ENCODE assay signal across 8 mouse cellular contexts in genomic region chr2:30205629-30206357, GRCm38 (mm10). TPM values are rescaled to one million over a fixed set of nuclear protein-coding genes. Genes with fewer than 3 reads are reported as not detected.
DNase-seq lines count a peak whose midpoint lies in the region; ATAC-seq lines count a peak whose summit lies in the region.

Kyat1 (minus strand) TSS chr2:30205847.

- H3K4me1 ChIP-seq in forebrain, embryonic 14.5 days (ENCODE audit: control insufficient read depth, insufficient read depth, low read length): peaks cover 10% of the 10 kb centered on the region
- peaks cover 22% of the 10 kb centered on the region for H3K4me1 ChIP-seq in neural tube, embryonic 15.5 days

- no peaks in the 10 kb centered on the region for H3K27me3 ChIP-seq in forebrain, embryonic 14.5 days (replicated peaks; ENCODE audit: control insufficient read depth, insufficient read depth, low read length)
- H3K27me3 ChIP-seq in neural tube, embryonic 15.5 days (replicated peaks): no peaks in the 10 kb centered on the region

- peak within 1 kb of the TSS; percentile 63 for H3K4me3 ChIP-seq in forebrain, embryonic 14.5 days (ENCODE audit: low read depth, low read length)
- H3K4me3 ChIP-seq in neural tube, embryonic 15.5 days (replicated peaks): peak within 1 kb of the TSS; percentile 85

- peak; percentile 95 for DNase-seq in ES-CJ7 (ENCODE audit: low read depth, low spot score)
- peak; percentile 88 for DNase-seq in cerebellum, adult 11 months
- DNase-seq in forebrain, embryonic 14.5 days (ENCODE audit: low spot score): peak; percentile 98
- peak; percentile 91 to 95 for DNase-seq in heart, postnatal 14 days
- peak; percentile 94 for DNase-seq in layer of hippocampus, adult 11-12 months (ENCODE audit: low spot score)
- DNase-seq in lung, adult 18-20 months: peak; percentile 95 to 96
- DNase-seq in testis, postnatal 14 days (ENCODE audit: low spot score): peak; percentile 88

- ATAC-seq in forebrain, embryonic 14.5 days: peak; percentile 98
- peak; percentile 98 for ATAC-seq in neural tube, embryonic 15.5 days (ENCODE audit: low FRiP score)

- WGBS in forebrain, embryonic 14.5 days: under 1% methylated on average over 44 of the region's 44 CpGs
- under 1% methylated on average over 44 of the region's 44 CpGs for WGBS in neural tube, embryonic 15.5 days

- peak within 1 kb of the TSS; percentile 89 for H3K4me2 ChIP-seq in forebrain, embryonic 14.5 days (ENCODE audit: low read length)
- peak within 1 kb of the TSS; percentile 90 for H3K4me2 ChIP-seq in neural tube, embryonic 15.5 days

- intact Hi-C loops in heart, postnatal 14 days (cut with DNase I): loop anchor here (1.0 to 2.0 kb wide), 3 partner anchors 29 to 65 kb away; no protein-coding TSS in a partner anchor

- no peaks in the 10 kb centered on the region for H3K36me3 ChIP-seq in forebrain, embryonic 14.5 days (ENCODE audit: control insufficient read depth, insufficient read depth, low read length)
- no peaks in the 10 kb centered on the region for H3K36me3 ChIP-seq in neural tube, embryonic 15.5 days

- peak within 1 kb of the TSS; percentile 66 for H3K27ac ChIP-seq in forebrain, embryonic 14.5 days (ENCODE audit: low read depth, low read length)
- peak within 1 kb of the TSS; percentile 86 for H3K27ac ChIP-seq in neural tube, embryonic 15.5 days (replicated peaks)

- H3K9me3 ChIP-seq in forebrain, embryonic 14.5 days (replicated peaks; ENCODE audit: control insufficient read depth, low read length): no peaks in the 10 kb centered on the region
- H3K9me3 ChIP-seq in neural tube, embryonic 15.5 days (replicated peaks): no peaks in the 10 kb centered on the region

- H3K9ac ChIP-seq in forebrain, embryonic 14.5 days (ENCODE audit: low read length): peak within 1 kb of the TSS; percentile 74
- H3K9ac ChIP-seq in neural tube, embryonic 15.5 days (replicated peaks): peak within 1 kb of the TSS; percentile 67

RNA-seq across cellular contexts. Expression of gene Kyat1, which starts in this region (rescaled TPM):
- 16.5 and 17.7 TPM in 2 replicates for polyA plus RNA-seq in forebrain, embryonic 14.5 days (2014; fragmentation: Nextera tagmentation; extraction: Ambion mirVana)
- 10 to 100 TPM; 48.4 to 49.2 TPM for total RNA-seq in heart, postnatal 14 days (2021)
- polyA plus RNA-seq in neural tube, embryonic 15.5 days (2015; fragmentation: Nextera tagmentation; extraction: Ambion mirVana): 16.0 and 16.2 TPM in 2 replicates

Comparison
In these comparisons a context has a peak if more than half of its experiments do, and no peak if none do; other contexts are left out.
1. Peak in every context shown above with its lines: DNase-seq, ATAC-seq, H3K4me3 ChIP-seq and H3K27ac ChIP-seq.